9 mouse cellular contexts compared by ENCODE assay signal in the genomic region with DNA sequence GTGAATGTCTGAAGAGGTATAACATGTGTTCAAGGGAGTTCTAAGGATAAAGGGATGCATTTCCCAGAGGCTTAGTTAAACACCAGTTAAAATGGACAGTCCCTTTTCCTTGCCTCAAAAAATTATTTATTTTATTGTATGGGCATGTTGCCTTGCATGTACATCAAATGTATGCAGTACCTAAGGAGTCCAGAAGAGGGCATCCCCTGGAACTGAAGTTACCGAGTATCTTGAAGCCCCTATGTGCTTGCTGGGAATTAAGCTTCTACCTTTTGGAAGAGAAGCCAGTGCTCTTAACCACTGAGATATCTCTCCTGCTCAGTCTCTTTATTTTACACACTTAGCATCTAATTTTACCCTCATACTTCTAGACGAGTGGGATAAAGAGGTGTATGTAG.
DNase-seq lines count a peak whose midpoint lies in the region; ATAC-seq and TF ChIP-seq lines count a peak whose summit lies in the region.
"Had no signal": no experiment of that assay in that cellular context is flagged by ENCODE, and none has a peak within 500 bp of the region (broad histone marks: within the 10 kb centered on the region; RNA-seq: fewer than 3 reads in every experiment).

No protein-coding gene starts in this region.

- ATAC-seq in liver, postnatal 0 days: no peak
- ATAC-seq in liver, embryonic 12.5 days: no peak
- peak; percentile 32 for ATAC-seq in megakaryocyte-erythroid progenitor cell, adult 5-6 weeks (replicated peaks; ENCODE audit: low FRiP score, low TSS enrichment, poor library complexity, severe bottlenecking)
- ATAC-seq in heart, embryonic 12.5 days (ENCODE audit: insufficient number of reproducible peaks, low FRiP score): no peak

- no peak overlapping the region for H3K4me2 ChIP-seq in liver, postnatal 0 days (ENCODE audit: low read depth, low read length)
- H3K4me2 ChIP-seq in liver, embryonic 12.5 days: no peak overlapping the region
- H3K4me2 ChIP-seq in heart, embryonic 12.5 days: no peak overlapping the region
- H3K4me2 ChIP-seq: midbrain, embryonic 12.5 days had no signal

- no peak overlapping the region for H3K4me3 ChIP-seq in liver, postnatal 0 days (ENCODE audit: low read depth, low read length)
- no peak overlapping the region for H3K4me3 ChIP-seq in liver, embryonic 12.5 days
- no peak overlapping the region for H3K4me3 ChIP-seq in E14TG2a.4 (replicated peaks; ENCODE audit: low read length)
- H3K4me3 ChIP-seq in heart, embryonic 12.5 days: no peak overlapping the region
- H3K4me3 ChIP-seq: midbrain, embryonic 12.5 days had no signal

- TF ChIP-seq CTCF in liver, postnatal 0 days (IDR thresholded peaks at IDR 0.05; ENCODE audit: low read depth): peak; percentile 59
- peak; percentile 69 for TF ChIP-seq CTCF in E14TG2a.4 (conservative IDR thresholded peaks at IDR 0.05; ENCODE audit: low read length)

- H3K9me3 ChIP-seq in liver, postnatal 0 days (ENCODE audit: low read length): no peaks in the 10 kb centered on the region
- H3K9me3 ChIP-seq in liver, embryonic 12.5 days (replicated peaks): no peaks in the 10 kb centered on the region
- H3K9me3 ChIP-seq in E14TG2a.4 (ENCODE audit: low read length): no peaks in the 10 kb centered on the region
- no peaks in the 10 kb centered on the region for H3K9me3 ChIP-seq in heart, embryonic 12.5 days (replicated peaks)
- H3K9me3 ChIP-seq: midbrain, embryonic 12.5 days had no signal

- H3K4me1 ChIP-seq in liver, postnatal 0 days (ENCODE audit: insufficient read depth): no peaks in the 10 kb centered on the region; the same call in none of the 2 replicates
- H3K4me1 ChIP-seq in liver, embryonic 12.5 days: peaks cover 30% of the 10 kb centered on the region
- peaks cover 38% of the 10 kb centered on the region for H3K4me1 ChIP-seq in E14TG2a.4 (replicated peaks; ENCODE audit: low read depth, low read length)
- peaks cover 45% of the 10 kb centered on the region for H3K4me1 ChIP-seq in heart, embryonic 12.5 days (replicated peaks)
- H3K4me1 ChIP-seq: midbrain, embryonic 12.5 days had no signal

- no peaks in the 10 kb centered on the region for H3K27me3 ChIP-seq in liver, postnatal 0 days (ENCODE audit: insufficient read depth, low read length)
- no peaks in the 10 kb centered on the region for H3K27me3 ChIP-seq in liver, embryonic 12.5 days (replicated peaks)
- no peaks in the 10 kb centered on the region for H3K27me3 ChIP-seq in E14TG2a.4 (ENCODE audit: insufficient read depth, low read length)
- no peaks in the 10 kb centered on the region for H3K27me3 ChIP-seq in heart, embryonic 12.5 days (replicated peaks)
- H3K27me3 ChIP-seq: midbrain, embryonic 12.5 days had no signal

- no peaks in the 10 kb centered on the region for H3K36me3 ChIP-seq in liver, postnatal 0 days (replicated peaks; ENCODE audit: insufficient read depth, low read length)
- H3K36me3 ChIP-seq in liver, embryonic 12.5 days: no peaks in the 10 kb centered on the region
- no peaks in the 10 kb centered on the region for H3K36me3 ChIP-seq in E14TG2a.4 (ENCODE audit: insufficient read depth, low read length)
- H3K36me3 ChIP-seq in heart, embryonic 12.5 days: no peaks in the 10 kb centered on the region
- H3K36me3 ChIP-seq: midbrain, embryonic 12.5 days had no signal

- DNase-seq in liver, postnatal 0 days: no peak
- DNase-seq in WW6 (ENCODE audit: low read depth, low spot score): peak; percentile 18
- DNase-seq in neural tube, embryonic 10.5 days (ENCODE audit: extremely low spot score, low spot score): no peak
- DNase-seq: kidney, adult 11 months had no signal

- no peak overlapping the region for H3K27ac ChIP-seq in liver, postnatal 0 days (ENCODE audit: low read depth)
- no peak overlapping the region for H3K27ac ChIP-seq in liver, embryonic 12.5 days
- no peak overlapping the region for H3K27ac ChIP-seq in heart, embryonic 12.5 days (ENCODE audit: poor library complexity, severe bottlenecking)
- H3K27ac ChIP-seq: midbrain, embryonic 12.5 days had no signal

- 64% methylated on average over 2 of the region's 2 CpGs for WGBS in liver, postnatal 0 days (ENCODE audit: insufficient replicate concordance)
- WGBS in liver, embryonic 12.5 days (ENCODE audit: insufficient replicate concordance): 48% methylated on average over 2 of the region's 2 CpGs
- WGBS in heart, embryonic 12.5 days: 65% methylated on average over 2 of the region's 2 CpGs

- H3K9ac ChIP-seq in liver, postnatal 0 days (replicated peaks): no peak overlapping the region
- no peak overlapping the region for H3K9ac ChIP-seq in liver, embryonic 12.5 days
- H3K9ac ChIP-seq in heart, embryonic 12.5 days: no peak overlapping the region
- H3K9ac ChIP-seq: midbrain, embryonic 12.5 days had no signal

- TF ChIP-seq EP300 in liver, postnatal 0 days (IDR thresholded peaks at IDR 0.05; ENCODE audit: low read depth): no peak
